Mouse (Mus musculus) gastrocnemius, postnatal 10 days (tissue): ENCODE results near the gene Supv3l1. TPM values are rescaled to one million over a fixed set of nuclear protein-coding genes. Genes with fewer than 3 reads are reported as not detected.

Source experiments
- DNase-seq: peaks from one replicate; pipeline ENCODE4 v3.0.0; 2021; ENCODE audit warnings: mixed read lengths
- total RNA-seq, 2 experiments: library from RNA; stranded (reverse); gene quantifications; 2 replicates each; pipeline ENCODE4 v1.2.3; 2021

Supv3l1 gene
- total RNA-seq, 2 experiments from 2014 or later = 16.7 to 23.9 TPM

DNA sequence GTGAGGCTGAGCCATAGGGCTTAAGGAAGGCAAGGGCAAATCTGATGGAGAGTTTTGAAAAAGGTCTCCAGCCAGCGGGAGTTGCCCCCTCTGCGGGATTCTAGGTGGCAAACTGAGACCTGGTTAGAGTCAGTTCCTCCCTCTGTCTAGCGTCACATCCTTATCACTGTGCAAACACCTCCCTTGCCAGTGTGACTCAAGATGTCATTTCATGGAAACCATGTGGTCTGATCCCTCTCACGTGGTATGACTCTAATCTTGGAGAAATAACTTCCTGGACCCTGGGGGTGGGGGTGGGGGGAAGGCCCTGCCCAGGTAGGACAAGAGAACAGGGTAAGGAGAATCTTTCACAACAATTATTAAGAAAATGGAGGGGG is 35.9 kb downstream of the Supv3l1 start:
- no peak for DNase-seq

DNA sequence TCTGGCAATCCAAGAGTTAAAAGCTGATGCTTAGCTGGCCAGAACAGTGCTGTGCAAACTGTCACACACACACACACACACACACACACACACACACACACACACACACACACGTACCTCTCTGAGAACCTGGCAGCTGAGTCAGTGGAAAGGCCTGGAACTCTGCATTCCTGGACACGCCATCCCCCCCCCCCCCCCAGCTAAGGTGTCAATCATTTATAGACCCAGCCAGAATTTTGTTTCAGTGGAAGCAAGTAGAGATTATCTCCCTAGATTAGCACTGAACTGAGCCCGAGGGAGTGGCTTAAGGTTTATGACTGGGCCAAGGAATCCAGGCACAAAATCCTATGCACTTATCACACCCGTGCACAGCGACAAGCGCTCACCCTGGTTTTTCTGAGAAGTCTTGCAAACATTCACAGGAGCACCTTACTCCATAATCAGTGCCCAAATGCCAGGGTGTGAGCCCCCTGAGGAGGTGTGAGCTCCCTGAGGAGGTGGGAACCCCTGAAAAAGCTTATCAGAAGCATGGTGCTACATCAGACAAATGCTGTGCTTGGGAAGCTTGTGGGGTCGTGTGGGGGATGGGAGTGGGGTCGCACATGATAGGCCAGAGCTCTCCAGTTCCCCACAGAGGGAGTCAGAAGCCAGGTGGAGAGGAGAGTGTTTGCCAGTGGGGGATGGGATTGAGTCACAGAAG is 36.5 kb downstream of the Supv3l1 start:
- DNase-seq = no peak

DNA sequence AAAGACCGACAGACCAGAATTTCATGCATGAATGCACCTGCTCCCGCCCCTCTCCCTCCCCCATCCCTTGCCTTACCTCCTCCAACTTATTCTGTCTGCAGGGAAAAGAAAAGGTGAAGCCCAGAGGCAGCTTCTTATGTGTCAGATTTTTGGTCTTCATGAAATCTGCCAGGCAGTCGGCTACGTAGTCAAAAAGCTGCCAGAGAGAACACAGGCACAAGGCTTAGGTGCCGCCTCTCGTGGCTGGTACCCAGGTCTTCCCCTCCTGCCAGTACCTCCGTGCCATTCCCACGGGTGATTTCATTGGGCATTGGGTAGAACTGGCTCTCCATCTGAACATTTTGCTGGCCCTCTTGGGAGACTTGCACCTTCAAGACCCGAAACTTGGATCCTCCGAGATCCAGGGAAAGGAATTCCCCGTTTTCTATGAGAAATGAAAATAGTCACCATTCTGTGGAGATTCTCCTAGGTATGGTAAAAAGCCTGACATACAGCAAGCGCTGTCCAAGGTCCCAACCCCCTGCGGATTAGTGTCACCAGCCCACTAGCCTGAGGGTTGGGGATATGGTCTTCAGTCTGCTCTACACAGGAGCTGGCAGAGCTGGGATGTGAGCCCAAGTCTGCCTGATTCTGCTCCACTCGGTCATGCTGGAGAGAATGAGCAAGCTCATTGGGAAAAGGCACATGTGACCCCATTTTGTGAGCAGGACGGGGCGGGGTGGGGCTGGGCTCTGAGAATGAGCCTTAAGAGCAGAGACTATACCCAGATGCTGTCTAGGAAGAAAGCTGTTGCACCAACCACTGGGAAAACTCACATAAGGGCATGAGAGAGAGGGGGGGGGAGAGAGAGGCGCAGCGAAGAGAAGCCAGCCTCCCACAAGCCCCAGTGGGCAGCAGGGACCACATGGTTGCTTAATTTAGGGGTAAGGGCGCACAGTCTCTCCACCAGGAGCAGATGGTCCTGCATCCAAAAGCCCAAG is 37.8 kb downstream of the Supv3l1 start:
- no peak for DNase-seq

DNA sequence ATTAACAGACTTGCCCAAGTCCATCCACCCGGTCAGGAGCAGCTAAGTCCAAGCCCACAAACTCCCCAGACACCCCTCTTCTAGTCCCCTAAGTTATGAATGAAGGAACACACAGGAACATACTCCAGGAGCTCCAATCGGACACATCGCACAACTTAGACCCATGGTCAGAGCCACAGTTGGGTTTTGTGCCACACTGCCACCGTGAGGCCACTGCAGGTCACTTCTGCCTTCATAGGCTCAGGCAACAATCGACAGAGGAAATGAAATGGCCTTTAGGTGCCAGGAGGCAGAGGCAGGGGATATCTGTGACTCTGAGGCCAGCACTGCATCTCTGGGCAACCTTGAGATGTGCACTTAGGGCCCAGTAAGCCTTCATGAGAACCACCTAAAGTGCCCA is 38.6 kb downstream of the Supv3l1 start:
- peak; percentile 74 for DNase-seq

DNA sequence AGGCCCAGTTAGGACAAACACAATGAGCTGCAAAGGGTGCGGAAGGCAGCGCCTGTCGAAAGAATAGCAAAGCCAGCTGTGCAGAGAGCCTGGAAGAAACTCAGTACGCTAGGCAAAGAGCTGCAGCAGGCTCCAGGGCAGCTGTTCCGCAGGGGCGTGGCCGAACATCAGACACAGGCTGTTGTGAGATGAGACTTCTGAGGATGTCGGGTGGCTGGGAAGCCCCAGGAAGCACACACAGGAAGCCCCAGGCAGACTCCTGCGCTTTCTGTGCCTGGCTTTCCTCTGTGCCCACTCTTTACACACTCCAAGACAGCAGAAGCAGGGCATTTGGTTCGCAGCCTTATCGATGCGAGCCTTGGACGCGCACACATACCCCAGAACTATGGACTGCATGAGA is 44.6 kb downstream of the Supv3l1 start:
- peak; percentile 64 for DNase-seq

DNA sequence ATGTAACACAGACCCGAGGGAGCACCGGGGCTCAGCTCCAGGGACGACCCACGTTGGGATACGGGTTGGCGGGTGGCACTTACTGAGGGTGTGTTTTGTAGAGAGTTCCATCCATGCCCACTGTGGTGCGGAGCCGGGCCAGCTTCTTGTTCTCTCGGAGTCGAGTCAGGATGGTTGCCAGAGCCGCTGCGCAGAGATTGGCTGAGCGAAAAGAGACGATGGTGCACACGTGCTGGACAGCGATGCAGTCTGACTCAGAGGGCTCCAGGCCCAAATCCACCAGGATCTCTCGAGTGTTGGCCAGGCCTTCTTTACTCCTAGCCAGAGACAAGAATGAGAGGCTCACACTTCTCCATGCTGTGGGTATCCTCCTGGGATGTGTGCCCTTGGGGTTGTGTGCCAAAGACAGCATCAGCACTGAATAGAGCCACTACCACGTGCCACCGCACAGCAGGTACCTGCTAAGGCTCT is 47.9 kb downstream of the Supv3l1 start:
- peak; percentile 52 for DNase-seq

DNA sequence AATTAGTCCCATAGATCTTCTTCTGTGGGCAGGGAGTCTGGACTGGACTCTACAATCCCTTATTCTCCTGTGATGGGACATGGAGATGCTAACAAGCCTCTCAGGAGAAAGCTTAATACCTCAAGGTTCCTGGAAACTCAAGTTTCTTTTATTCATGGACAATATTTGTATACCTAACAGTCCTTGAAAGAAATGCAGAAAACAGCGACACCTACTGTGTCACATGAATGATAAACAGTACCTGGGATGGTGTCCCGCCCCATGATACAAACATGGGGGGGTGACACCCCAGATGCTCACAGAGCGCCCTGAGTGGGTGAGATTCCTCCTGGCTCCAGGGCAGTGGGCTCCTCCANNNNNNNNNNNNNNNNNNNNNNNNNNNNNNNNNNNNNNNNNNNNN is 66.5 kb downstream of the Supv3l1 start:
- DNase-seq = no peak

DNA sequence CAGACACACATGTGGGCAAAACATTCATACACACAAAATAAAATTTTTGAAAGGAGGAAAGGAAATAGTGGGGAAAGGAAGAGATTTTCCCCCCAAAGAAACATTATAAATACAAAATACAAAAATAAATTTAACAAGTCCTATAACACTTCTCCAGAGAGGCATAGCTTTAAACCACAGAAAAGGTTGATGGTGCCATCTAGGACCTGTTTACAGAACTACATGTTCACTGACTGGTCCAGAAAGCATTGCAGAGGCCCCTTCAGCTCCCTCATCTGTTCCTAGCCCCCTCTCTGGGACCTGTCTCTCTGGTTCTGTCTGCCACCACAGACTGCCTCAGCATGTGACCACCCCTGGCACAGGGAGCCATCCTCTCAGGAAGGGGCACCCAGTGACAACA is 68.6 kb downstream of the Supv3l1 start:
- DNase-seq = no peak

DNA sequence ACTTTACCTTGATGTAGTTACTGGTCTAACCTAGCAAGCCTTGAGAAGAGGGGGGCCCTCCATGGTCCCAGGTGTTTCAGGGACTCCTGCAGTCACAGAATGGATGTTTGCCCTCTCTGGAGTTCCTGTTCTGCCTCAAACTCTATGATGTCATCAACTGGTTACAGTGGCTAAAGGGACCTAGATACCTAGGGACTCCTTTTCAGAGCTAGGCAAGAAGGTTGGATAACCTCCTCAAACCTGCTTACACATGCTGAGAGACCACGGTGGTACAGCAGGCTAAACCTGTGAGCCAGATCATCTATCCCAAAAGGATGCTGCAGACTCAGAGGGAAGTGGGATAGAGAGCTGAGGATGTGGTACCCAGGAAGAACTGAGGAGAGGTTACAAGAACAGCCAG is 69.7 kb downstream of the Supv3l1 start, which contains the start of gene Hk1:
Gene Hk1, minus strand, starts transcription at position 101 of the 400 bp plus-strand sequence.
- no peak for DNase-seq

Other genes with a start within 250 kb of the Supv3l1 start
- gene Tspan15, start 218.5 kb downstream of the Supv3l1 start, total RNA-seq = 10 to 100 TPM; 16.4 to 19.3 TPM
- not detected for gene Tacr2, start 197.3 kb downstream of the Supv3l1 start, total RNA-seq
- 10 to 100 TPM; 17.8 to 22.5 TPM for gene Hk1, start 69.8 kb downstream of the Supv3l1 start, total RNA-seq
- under 1 TPM; 0.12 to 0.45 TPM for gene Hkdc1, start 27.2 kb downstream of the Supv3l1 start, total RNA-seq
- under 1 TPM in 1 of 2 experiments, not detected in 1; 0.16 TPM for gene 4930507D05Rik, start 249 bp downstream of the Supv3l1 start, total RNA-seq
- 10 to 100 TPM; 29.1 to 30.1 TPM for gene Vps26a, start 37.1 kb upstream of the Supv3l1 start, total RNA-seq
- gene Srgn, start 77.7 kb upstream of the Supv3l1 start, total RNA-seq = 10 to 100 TPM; 11.2 to 17.2 TPM
- 10 to 100 TPM; 20.9 to 23.5 TPM for gene Kif1bp, start 128.7 kb upstream of the Supv3l1 start, total RNA-seq
- gene Ddx21, start 152.5 kb upstream of the Supv3l1 start, total RNA-seq = 10 to 100 TPM; 32.1 to 37.8 TPM
- 10 to 100 TPM; 69.5 to 75.6 TPM for gene Ddx50, start 201.5 kb upstream of the Supv3l1 start, total RNA-seq